In the genomic region with DNA sequence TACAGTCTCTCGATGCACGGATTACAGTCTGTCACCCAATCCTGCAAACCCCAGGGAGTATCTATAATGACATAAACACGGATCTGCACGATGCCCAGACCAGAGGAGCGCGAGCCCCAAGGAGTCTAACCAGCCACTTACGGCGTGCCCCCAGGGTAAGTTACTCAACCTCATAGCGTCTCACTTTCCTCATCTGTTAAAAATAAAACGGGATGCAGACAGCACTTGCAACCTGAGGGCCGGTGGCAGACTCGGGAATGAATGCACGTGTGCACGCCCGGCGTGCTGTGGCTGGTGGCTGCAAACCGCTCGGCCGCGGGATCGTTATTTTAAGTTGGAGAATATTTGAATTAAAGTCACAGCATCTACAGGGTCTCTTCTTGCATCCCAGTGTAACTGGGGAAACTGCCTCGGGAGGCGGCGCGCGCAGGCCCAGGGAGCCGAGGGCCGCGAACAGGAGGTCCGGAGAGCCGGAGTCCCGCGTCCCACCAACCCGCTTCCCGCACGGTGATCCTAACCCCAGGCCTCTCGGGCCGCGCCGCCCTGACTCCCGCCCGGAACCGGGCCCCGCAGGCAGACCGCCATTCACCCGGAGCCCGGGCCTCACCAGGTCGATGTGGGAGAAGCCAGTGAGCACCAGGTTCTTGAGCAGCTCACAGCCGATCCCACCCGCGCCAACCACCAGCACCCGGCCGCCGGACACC, we compare ENCODE assay signal across 8 mouse cellular contexts. TPM values are rescaled to one million over a fixed set of nuclear protein-coding genes. Genes with fewer than 3 reads are reported as not detected.
DNase-seq lines count a peak whose midpoint lies in the region; ATAC-seq lines count a peak whose summit lies in the region.

No protein-coding gene starts in this region.

- peak; percentile 85 for ATAC-seq in forebrain, embryonic 13.5 days
- ATAC-seq in kidney, embryonic 14.5 days (ENCODE audit: low FRiP score, low TSS enrichment), result peak; percentile 36
- peak; percentile 25; the same call in 1 of the 2 replicates for ATAC-seq in megakaryocyte, adult 5-6 weeks (ENCODE audit: poor library complexity, severe bottlenecking)

- peak; percentile 15 for DNase-seq in layer of hippocampus, adult 9-11 months
- no peak for DNase-seq in layer of hippocampus, adult 11-12 months (ENCODE audit: low spot score)
- DNase-seq in R1 (ENCODE audit: low read depth, low spot score), result peak; percentile 62
- DNase-seq in ovary, postnatal 36 days (ENCODE audit: low spot score), result no peak
- DNase-seq in retina, postnatal 1 day, result no peak

- no peaks in the 10 kb centered on the region for H3K27me3 ChIP-seq in forebrain, embryonic 13.5 days
- no peaks in the 10 kb centered on the region for H3K27me3 ChIP-seq in kidney, embryonic 14.5 days (ENCODE audit: control insufficient read depth, insufficient read depth, low read length)

- peak overlapping the region; percentile 84 for H3K4me2 ChIP-seq in forebrain, embryonic 13.5 days
- H3K4me2 ChIP-seq in kidney, embryonic 14.5 days (replicated peaks; ENCODE audit: low read depth, low read length), result peak overlapping the region; percentile 69

- H3K36me3 ChIP-seq in forebrain, embryonic 13.5 days (ENCODE audit: poor library complexity, severe bottlenecking), result peaks cover 23% of the 10 kb centered on the region
- H3K36me3 ChIP-seq in kidney, embryonic 14.5 days (ENCODE audit: control insufficient read depth, insufficient read depth, low read length), result peaks cover 23% of the 10 kb centered on the region

- H3K4me3 ChIP-seq in forebrain, embryonic 13.5 days, result peak overlapping the region; percentile 96
- H3K4me3 ChIP-seq in kidney, embryonic 14.5 days (ENCODE audit: low read length), result peak overlapping the region; percentile 85

- H3K27ac ChIP-seq in forebrain, embryonic 13.5 days, result peak overlapping the region; percentile 82
- peak overlapping the region; percentile 88 for H3K27ac ChIP-seq in kidney, embryonic 14.5 days (ENCODE audit: low read depth, low read length)

- no peaks in the 10 kb centered on the region for H3K9me3 ChIP-seq in forebrain, embryonic 13.5 days (replicated peaks)
- no peaks in the 10 kb centered on the region for H3K9me3 ChIP-seq in kidney, embryonic 14.5 days (ENCODE audit: control insufficient read depth, low read length)

- peaks cover 13% of the 10 kb centered on the region for H3K4me1 ChIP-seq in forebrain, embryonic 13.5 days
- no peaks in the 10 kb centered on the region for H3K4me1 ChIP-seq in kidney, embryonic 14.5 days (ENCODE audit: control insufficient read depth, insufficient read depth, low read length)

- WGBS in forebrain, embryonic 13.5 days, result under 1% methylated on average over 44 of the region's 54 CpGs
- WGBS in kidney, embryonic 14.5 days, result under 1% methylated on average over 54 of the region's 54 CpGs

- H3K9ac ChIP-seq in forebrain, embryonic 13.5 days, result peak overlapping the region; percentile 97
- H3K9ac ChIP-seq in kidney, embryonic 14.5 days (ENCODE audit: low read depth, low read length), result peak overlapping the region; percentile 92

RNA-seq across cellular contexts. Expression of a gene that starts 1.5 kb away (rescaled TPM):
- 222 and 242 TPM in 2 replicates for polyA plus RNA-seq in forebrain, embryonic 13.5 days (2015; fragmentation: Nextera tagmentation; extraction: Ambion mirVana)
- 166 and 240 TPM in 2 replicates for polyA plus RNA-seq in kidney, embryonic 14.5 days (2014; fragmentation: Nextera tagmentation; extraction: Ambion mirVana)
- 111 and 115 TPM in 2 replicates for total RNA-seq in megakaryocyte, adult 5-6 weeks (2015)
- 121 and 126 TPM in 2 replicates for total RNA-seq in megakaryocyte, adult 5-6 weeks (2017)

RNA-seq across cellular contexts. Expression of a gene that starts 28.5 kb away (rescaled TPM):
- 85.6 and 90.0 TPM in 2 replicates for polyA plus RNA-seq in forebrain, embryonic 13.5 days (2015; fragmentation: Nextera tagmentation; extraction: Ambion mirVana)
- 65.9 and 68.7 TPM in 2 replicates for polyA plus RNA-seq in kidney, embryonic 14.5 days (2014; fragmentation: Nextera tagmentation; extraction: Ambion mirVana)
- total RNA-seq in megakaryocyte, adult 5-6 weeks (2015), result 26.1 and 30.6 TPM in 2 replicates
- 33.9 and 37.0 TPM in 2 replicates for total RNA-seq in megakaryocyte, adult 5-6 weeks (2017)

RNA-seq across cellular contexts. Expression of a gene that starts 34.9 kb away (rescaled TPM):
- polyA plus RNA-seq in forebrain, embryonic 13.5 days (2015; fragmentation: Nextera tagmentation; extraction: Ambion mirVana), result 3.0 and 4.1 TPM in 2 replicates
- 5.8 and 8.7 TPM in 2 replicates for polyA plus RNA-seq in kidney, embryonic 14.5 days (2014; fragmentation: Nextera tagmentation; extraction: Ambion mirVana)
- 0.09 and 0.14 TPM in 2 replicates for total RNA-seq in megakaryocyte, adult 5-6 weeks (2015)
- total RNA-seq in megakaryocyte, adult 5-6 weeks (2017), result 0.33 TPM in 1 of 2 replicates, not detected in the other

Comparison
In these comparisons a context has a peak if more than half of its experiments do, and no peak if none do; other contexts are left out.
1. DNase-seq: peak in layer of hippocampus, adult 9-11 months (single experiment) and R1 (single experiment); none in layer of hippocampus, adult 11-12 months (single experiment), ovary, postnatal 36 days (single experiment) and retina, postnatal 1 day (single experiment).
2. ATAC-seq: peak in every context shown above with its lines; median percentile 85 in forebrain, embryonic 13.5 days; 36 in kidney, embryonic 14.5 days; 25 in megakaryocyte, adult 5-6 weeks.